Comparison of ENCODE assay signal across 19 mouse cellular contexts in genomic region chr14:24850491-24850890, GRCm38 (mm10).
DNase-seq lines count a peak whose midpoint lies in the region; ATAC-seq and TF ChIP-seq lines count a peak whose summit lies in the region.
"Had no signal": no experiment of that assay in that cellular context is flagged by ENCODE, and none has a peak within 500 bp of the region (broad histone marks: within the 10 kb centered on the region; RNA-seq: fewer than 3 reads in every experiment).

No protein-coding gene starts in this region.

- peak; percentile 34 for DNase-seq in hindbrain, embryonic 11.5 days (ENCODE audit: low spot score)
- DNase-seq in hindbrain, embryonic 10.5 days (ENCODE audit: low spot score): no peak
- no peak for DNase-seq in midbrain, embryonic 10.5 days (ENCODE audit: low spot score)
- no peak for DNase-seq in midbrain, embryonic 11.5 days (ENCODE audit: low spot score, missing footprints)
- no peak for DNase-seq in gastrocnemius, postnatal 4 days (ENCODE audit: low spot score in 2 of 2)
- DNase-seq in thymus, adult 2 months: no peak
- DNase-seq: adrenal gland, postnatal 14 days; cerebellum, adult 11-12 months; cerebellum, postnatal 25 days; heart, postnatal 10 days; kidney, adult 8-10 months; liver, embryonic 13.5 days; thymus, postnatal 4 days had no signal

- H3K4me1 ChIP-seq in hindbrain, embryonic 11.5 days (replicated peaks; ENCODE audit: control insufficient read depth, insufficient read depth, low read length): no peaks in the 10 kb centered on the region
- peaks cover 14% of the 10 kb centered on the region for H3K4me1 ChIP-seq in hindbrain, embryonic 10.5 days (replicated peaks)
- H3K4me1 ChIP-seq in midbrain, embryonic 10.5 days: peaks cover 9% of the 10 kb centered on the region
- peaks cover 5% of the 10 kb centered on the region; the same call in 1 of the 2 replicates for H3K4me1 ChIP-seq in midbrain, embryonic 11.5 days (ENCODE audit: control insufficient read depth, insufficient read depth, low read length)
- H3K4me1 ChIP-seq in limb, embryonic 12.5 days (replicated peaks): peaks cover 37% of the 10 kb centered on the region
- H3K4me1 ChIP-seq in thymus, adult 2 months (replicated peaks; ENCODE audit: control insufficient read depth, insufficient read depth, low read length): no peaks in the 10 kb centered on the region
- H3K4me1 ChIP-seq: forebrain, embryonic 15.5 days; liver, embryonic 13.5 days; lung, embryonic 15.5 days had no signal

- no peaks in the 10 kb centered on the region for H3K36me3 ChIP-seq in hindbrain, embryonic 11.5 days (ENCODE audit: control insufficient read depth, insufficient read depth, low read length)
- no peaks in the 10 kb centered on the region for H3K36me3 ChIP-seq in hindbrain, embryonic 10.5 days
- H3K36me3 ChIP-seq in midbrain, embryonic 10.5 days: no peaks in the 10 kb centered on the region
- H3K36me3 ChIP-seq in midbrain, embryonic 11.5 days (ENCODE audit: control insufficient read depth, insufficient read depth, low read length): no peaks in the 10 kb centered on the region
- no peaks in the 10 kb centered on the region for H3K36me3 ChIP-seq in limb, embryonic 12.5 days
- no peaks in the 10 kb centered on the region for H3K36me3 ChIP-seq in thymus, adult 2 months (ENCODE audit: control insufficient read depth, insufficient read depth, low read length)
- H3K36me3 ChIP-seq: embryonic facial prominence, embryonic 13.5 days; forebrain, embryonic 15.5 days; liver, embryonic 13.5 days; lung, embryonic 15.5 days; neural tube, embryonic 12.5 days had no signal

- TF ChIP-seq POLR2A in thymus, adult 2 months (IDR thresholded peaks at IDR 0.05; ENCODE audit: control insufficient read depth, extremely low read depth, insufficient read depth, low read length, poor library complexity): no peak

- no peaks in the 10 kb centered on the region for H3K27me3 ChIP-seq in hindbrain, embryonic 11.5 days (ENCODE audit: control insufficient read depth, insufficient read depth, low read length)
- peaks cover 3% of the 10 kb centered on the region; the same call in 1 of the 2 replicates for H3K27me3 ChIP-seq in hindbrain, embryonic 10.5 days (ENCODE audit: insufficient read depth, poor library complexity, severe bottlenecking)
- H3K27me3 ChIP-seq in midbrain, embryonic 10.5 days (ENCODE audit: low read depth, poor library complexity, severe bottlenecking): no peaks in the 10 kb centered on the region
- no peaks in the 10 kb centered on the region for H3K27me3 ChIP-seq in midbrain, embryonic 11.5 days (ENCODE audit: control insufficient read depth, insufficient read depth, low read length)
- H3K27me3 ChIP-seq in limb, embryonic 12.5 days: no peaks in the 10 kb centered on the region
- no peaks in the 10 kb centered on the region for H3K27me3 ChIP-seq in thymus, adult 2 months (ENCODE audit: control insufficient read depth, insufficient read depth, low read length)
- H3K27me3 ChIP-seq: embryonic facial prominence, embryonic 13.5 days; forebrain, embryonic 15.5 days; liver, embryonic 13.5 days; lung, embryonic 15.5 days; neural tube, embryonic 12.5 days had no signal

- H3K4me2 ChIP-seq in hindbrain, embryonic 11.5 days (replicated peaks; ENCODE audit: low read depth, low read length): no peak overlapping the region
- H3K4me2 ChIP-seq in midbrain, embryonic 11.5 days: no peak overlapping the region
- H3K4me2 ChIP-seq in limb, embryonic 12.5 days: no peak overlapping the region
- H3K4me2 ChIP-seq: embryonic facial prominence, embryonic 13.5 days; forebrain, embryonic 15.5 days; heart, embryonic 11.5 days; liver, embryonic 13.5 days; lung, embryonic 15.5 days; neural tube, embryonic 12.5 days had no signal

- no peak for TF ChIP-seq CTCF in thymus, adult 2 months (IDR thresholded peaks at IDR 0.05; ENCODE audit: borderline replicate concordance, control insufficient read depth, extremely low read depth, insufficient read depth, low read length, poor library complexity)

- no peak overlapping the region for H3K9ac ChIP-seq in hindbrain, embryonic 11.5 days (ENCODE audit: low read depth, low read length)
- H3K9ac ChIP-seq in midbrain, embryonic 11.5 days (ENCODE audit: low read length): no peak overlapping the region
- no peak overlapping the region for H3K9ac ChIP-seq in limb, embryonic 12.5 days (replicated peaks)
- H3K9ac ChIP-seq: embryonic facial prominence, embryonic 13.5 days; forebrain, embryonic 15.5 days; liver, embryonic 13.5 days; lung, embryonic 15.5 days; neural tube, embryonic 12.5 days had no signal

- H3K27ac ChIP-seq in hindbrain, embryonic 11.5 days (ENCODE audit: low read depth, low read length): no peak overlapping the region
- H3K27ac ChIP-seq in hindbrain, embryonic 10.5 days: no peak overlapping the region
- H3K27ac ChIP-seq in midbrain, embryonic 10.5 days (replicated peaks): peak overlapping the region; percentile 9; the same call in 1 of the 2 replicates
- no peak overlapping the region for H3K27ac ChIP-seq in midbrain, embryonic 11.5 days (ENCODE audit: low read depth, low read length)
- H3K27ac ChIP-seq in limb, embryonic 12.5 days: peak overlapping the region; percentile 66
- H3K27ac ChIP-seq in thymus, adult 2 months (ENCODE audit: control insufficient read depth, insufficient read depth, low read length): no peak overlapping the region
- H3K27ac ChIP-seq: embryonic facial prominence, embryonic 13.5 days; forebrain, embryonic 15.5 days; liver, embryonic 13.5 days; lung, embryonic 15.5 days; neural tube, embryonic 12.5 days had no signal

- no peaks in the 10 kb centered on the region for H3K9me3 ChIP-seq in hindbrain, embryonic 11.5 days (ENCODE audit: control insufficient read depth, low read length)
- no peaks in the 10 kb centered on the region for H3K9me3 ChIP-seq in hindbrain, embryonic 10.5 days
- no peaks in the 10 kb centered on the region for H3K9me3 ChIP-seq in midbrain, embryonic 10.5 days (replicated peaks)
- no peaks in the 10 kb centered on the region for H3K9me3 ChIP-seq in midbrain, embryonic 11.5 days (ENCODE audit: control insufficient read depth, low read length)
- no peaks in the 10 kb centered on the region for H3K9me3 ChIP-seq in limb, embryonic 12.5 days
- H3K9me3 ChIP-seq: embryonic facial prominence, embryonic 13.5 days; forebrain, embryonic 15.5 days; liver, embryonic 13.5 days; lung, embryonic 15.5 days; neural tube, embryonic 12.5 days had no signal

- ATAC-seq in hindbrain, embryonic 11.5 days (ENCODE audit: low FRiP score): no peak
- ATAC-seq in midbrain, embryonic 11.5 days (ENCODE audit: low FRiP score): no peak
- no peak for ATAC-seq in limb, embryonic 12.5 days (ENCODE audit: insufficient number of reproducible peaks, insufficient read depth, low FRiP score, low TSS enrichment, low read depth)
- ATAC-seq: forebrain, embryonic 15.5 days had no signal

- H3K4me3 ChIP-seq in hindbrain, embryonic 11.5 days (ENCODE audit: low read depth, low read length): no peak overlapping the region
- no peak overlapping the region for H3K4me3 ChIP-seq in hindbrain, embryonic 10.5 days
- no peak overlapping the region for H3K4me3 ChIP-seq in midbrain, embryonic 10.5 days
- no peak overlapping the region for H3K4me3 ChIP-seq in midbrain, embryonic 11.5 days (ENCODE audit: low read depth, low read length)
- no peak overlapping the region for H3K4me3 ChIP-seq in limb, embryonic 12.5 days (replicated peaks)
- no peak overlapping the region for H3K4me3 ChIP-seq in thymus, adult 2 months (ENCODE audit: control insufficient read depth, insufficient read depth, low read length)
- H3K4me3 ChIP-seq: embryonic facial prominence, embryonic 13.5 days; forebrain, embryonic 15.5 days; liver, embryonic 13.5 days; lung, embryonic 15.5 days; neural tube, embryonic 12.5 days had no signal

- WGBS in hindbrain, embryonic 11.5 days: 6% methylated on average over 1 of the region's 1 CpGs
- WGBS in hindbrain, embryonic 10.5 days: 2% methylated on average over 1 of the region's 1 CpGs
- 7% methylated on average over 1 of the region's 1 CpGs for WGBS in midbrain, embryonic 10.5 days
- 0% methylated on average over 1 of the region's 1 CpGs for WGBS in midbrain, embryonic 11.5 days
- WGBS in limb, embryonic 12.5 days: 6% methylated on average over 1 of the region's 1 CpGs
- 90% methylated on average over 1 of the region's 1 CpGs for WGBS in thymus, adult 2 months

Comparison
In these comparisons a context has a peak if more than half of its experiments do, and no peak if none do; other contexts are left out.
1. H3K27ac ChIP-seq: peak in midbrain, embryonic 10.5 days (single experiment) and limb, embryonic 12.5 days (single experiment); none in hindbrain, embryonic 11.5 days (single experiment), hindbrain, embryonic 10.5 days (single experiment), midbrain, embryonic 11.5 days (single experiment) and thymus, adult 2 months (single experiment).